Mouse (Mus musculus): ENCODE data around the gene Aldh3a2. TPM values are rescaled to one million over a fixed set of nuclear protein-coding genes. Genes with fewer than 3 reads are reported as not detected.
A peak's percentile ranks its signal among the peaks of the same experiment; 100 is the strongest.
"Not testable (repeated sequence)": the region's sequence is repeated elsewhere in the genome, so short reads cannot be mapped to it uniquely, and the experiment has no call there.

Gene Aldh3a2
- 47.5 and 53.0 TPM in 2 replicates for polyA plus RNA-seq (2014; fragmentation: Nextera tagmentation; extraction: Ambion mirVana)

GRCm38 (mm10) chr11:61266551-61267533, at the start of gene Aldh3a2:
Gene Aldh3a2 (minus strand): TSS chr11:61267464.
- H3K4me3 ChIP-seq (ENCODE audit: low read depth, low read length) = peak within 1 kb of the TSS; percentile 86
- ATAC-seq (ENCODE audit: insufficient number of reproducible peaks, insufficient read depth, low FRiP score, low read depth) = peak; percentile 98
- under 1% methylated on average over 51 of the region's 58 CpGs for WGBS

GRCm38 (mm10) chr11:61316864-61317263, 49.6 kb upstream of the Aldh3a2 start:
- 49% methylated on average over 2 of the region's 2 CpGs for WGBS
- H3K27ac ChIP-seq (ENCODE audit: low read length) = no peak overlapping the region
- no peak for ATAC-seq (ENCODE audit: insufficient number of reproducible peaks, insufficient read depth, low FRiP score, low read depth)
- H3K36me3 ChIP-seq (ENCODE audit: control insufficient read depth, insufficient read depth, low read length) = no peaks in the 10 kb centered on the region
- H3K9me3 ChIP-seq (ENCODE audit: control insufficient read depth, low read depth, low read length) = no peaks in the 10 kb centered on the region
- no peaks in the 10 kb centered on the region for H3K27me3 ChIP-seq (ENCODE audit: control insufficient read depth, insufficient read depth, low read length)
- H3K4me2 ChIP-seq (replicated peaks; ENCODE audit: low read depth, low read length) = no peak overlapping the region
- H3K9ac ChIP-seq (replicated peaks; ENCODE audit: low read depth, low read length) = no peak overlapping the region
- no peak overlapping the region for H3K4me3 ChIP-seq (ENCODE audit: low read depth, low read length)
- H3K4me1 ChIP-seq (ENCODE audit: control insufficient read depth, insufficient read depth, low read length) = no peaks in the 10 kb centered on the region

More at GRCm38 (mm10) chr11:61266551-61267533, at the start of gene Aldh3a2:
- peak within 1 kb of the TSS; percentile 65 for H3K4me2 ChIP-seq (replicated peaks; ENCODE audit: low read depth, low read length)
- peak within 1 kb of the TSS; percentile 96 for H3K27ac ChIP-seq (ENCODE audit: low read length)
- no peaks in the 10 kb centered on the region for H3K4me1 ChIP-seq (ENCODE audit: control insufficient read depth, insufficient read depth, low read length)
- H3K9ac ChIP-seq (replicated peaks; ENCODE audit: low read depth, low read length) = peak within 1 kb of the TSS; percentile 47
- no peaks in the 10 kb centered on the region for H3K9me3 ChIP-seq (ENCODE audit: control insufficient read depth, low read depth, low read length)
- peaks cover 16% of the 10 kb centered on the region for H3K36me3 ChIP-seq (ENCODE audit: control insufficient read depth, insufficient read depth, low read length)
- no peaks in the 10 kb centered on the region for H3K27me3 ChIP-seq (ENCODE audit: control insufficient read depth, insufficient read depth, low read length)

- 61% methylated on average over 7 of the region's 7 CpGs for WGBS
- Histone ChIP-seq H3K9me3 (ENCODE audit: control insufficient read depth, low read depth, low read length) (peaks cover 6% of the 10 kb centered on the region; the same call in 1 of the 2 replicates), H3K9ac (replicated peaks; ENCODE audit: low read depth, low read length) (no peak overlapping the region), H3K27me3 (ENCODE audit: control insufficient read depth, insufficient read depth, low read length) (no peaks in the 10 kb centered on the region), H3K27ac (ENCODE audit: low read length) (no peak overlapping the region), H3K36me3 (ENCODE audit: control insufficient read depth, insufficient read depth, low read length) (no peaks in the 10 kb centered on the region), H3K4me1 (ENCODE audit: control insufficient read depth, insufficient read depth, low read length) (no peaks in the 10 kb centered on the region), H3K4me3 (ENCODE audit: low read depth, low read length) (no peak overlapping the region), H3K4me2 (replicated peaks; ENCODE audit: low read depth, low read length) (no peak overlapping the region)
- no peak for ATAC-seq (ENCODE audit: insufficient number of reproducible peaks, insufficient read depth, low FRiP score, low read depth)
Measured at GRCm38 (mm10) chr11:61310321-61310720, 43.1 kb upstream of the Aldh3a2 start.

GRCm38 (mm10) chr11:61309831-61310230, 42.6 kb upstream of the Aldh3a2 start:
- H3K4me2 ChIP-seq (replicated peaks; ENCODE audit: low read depth, low read length) = no peak overlapping the region

GRCm38 (mm10) chr11:61307795-61308194, 40.5 kb upstream of the Aldh3a2 start:
- 41% methylated on average over 7 of the region's 7 CpGs for WGBS
- Histone ChIP-seq H3K27me3 (ENCODE audit: control insufficient read depth, insufficient read depth, low read length) (no peaks in the 10 kb centered on the region), H3K36me3 (ENCODE audit: control insufficient read depth, insufficient read depth, low read length) (no peaks in the 10 kb centered on the region), H3K9me3 (ENCODE audit: control insufficient read depth, low read depth, low read length) (peaks cover 7% of the 10 kb centered on the region; the same call in 1 of the 2 replicates), H3K27ac (ENCODE audit: low read length) (no peak overlapping the region), H3K4me2 (replicated peaks; ENCODE audit: low read depth, low read length) (no peak overlapping the region), H3K4me1 (ENCODE audit: control insufficient read depth, insufficient read depth, low read length) (no peaks in the 10 kb centered on the region), H3K4me3 (ENCODE audit: low read depth, low read length) (no peak overlapping the region), H3K9ac (replicated peaks; ENCODE audit: low read depth, low read length) (no peak overlapping the region)
- ATAC-seq (ENCODE audit: insufficient number of reproducible peaks, insufficient read depth, low FRiP score, low read depth) = no peak

More at GRCm38 (mm10) chr11:61309831-61310230, 42.6 kb upstream of the Aldh3a2 start:
- no peak overlapping the region for H3K4me3 ChIP-seq (ENCODE audit: low read depth, low read length)
- H3K36me3 ChIP-seq (ENCODE audit: control insufficient read depth, insufficient read depth, low read length) = no peaks in the 10 kb centered on the region
- H3K27me3 ChIP-seq (ENCODE audit: control insufficient read depth, insufficient read depth, low read length) = no peaks in the 10 kb centered on the region
- H3K9ac ChIP-seq (replicated peaks; ENCODE audit: low read depth, low read length) = no peak overlapping the region
- H3K9me3 ChIP-seq (ENCODE audit: control insufficient read depth, low read depth, low read length) = peaks cover 7% of the 10 kb centered on the region; the same call in 1 of the 2 replicates
- no peaks in the 10 kb centered on the region for H3K4me1 ChIP-seq (ENCODE audit: control insufficient read depth, insufficient read depth, low read length)
- no peak for ATAC-seq (ENCODE audit: insufficient number of reproducible peaks, insufficient read depth, low FRiP score, low read depth)
- H3K27ac ChIP-seq (ENCODE audit: low read length) = no peak overlapping the region
- WGBS = 58% methylated on average over 12 of the region's 12 CpGs

- Histone ChIP-seq H3K27me3 (ENCODE audit: control insufficient read depth, insufficient read depth, low read length) (no peaks in the 10 kb centered on the region), H3K27ac (ENCODE audit: low read length) (no peak overlapping the region), H3K4me2 (replicated peaks; ENCODE audit: low read depth, low read length) (no peak overlapping the region), H3K4me1 (ENCODE audit: control insufficient read depth, insufficient read depth, low read length) (peaks cover 8% of the 10 kb centered on the region; the same call in 1 of the 2 replicates), H3K9me3 (ENCODE audit: control insufficient read depth, low read depth, low read length) (peaks cover 7% of the 10 kb centered on the region; the same call in 1 of the 2 replicates), H3K36me3 (ENCODE audit: control insufficient read depth, insufficient read depth, low read length) (no peaks in the 10 kb centered on the region), H3K4me3 (ENCODE audit: low read depth, low read length) (no peak overlapping the region), H3K9ac (replicated peaks; ENCODE audit: low read depth, low read length) (no peak overlapping the region)
- WGBS = 79% methylated on average over 4 of the region's 4 CpGs
- no peak for ATAC-seq (ENCODE audit: insufficient number of reproducible peaks, insufficient read depth, low FRiP score, low read depth)
Measured at GRCm38 (mm10) chr11:61305377-61305776, 38.1 kb upstream of the Aldh3a2 start.

- H3K9me3 ChIP-seq (ENCODE audit: control insufficient read depth, low read depth, low read length); H3K4me2 ChIP-seq (replicated peaks; ENCODE audit: low read depth, low read length); H3K9ac ChIP-seq (replicated peaks; ENCODE audit: low read depth, low read length); H3K36me3 ChIP-seq (ENCODE audit: control insufficient read depth, insufficient read depth, low read length); H3K4me3 ChIP-seq (ENCODE audit: low read depth, low read length); ATAC-seq (ENCODE audit: insufficient number of reproducible peaks, insufficient read depth, low FRiP score, low read depth); H3K27me3 ChIP-seq (ENCODE audit: control insufficient read depth, insufficient read depth, low read length); H3K27ac ChIP-seq (ENCODE audit: low read length): not testable (repeated sequence)
- 90% methylated on average over 6 of the region's 10 CpGs for WGBS
- H3K4me1 ChIP-seq (ENCODE audit: control insufficient read depth, insufficient read depth, low read length) = peaks cover 10% of the 10 kb centered on the region; the same call in 1 of the 2 replicates
Measured at GRCm38 (mm10) chr11:61304535-61304934, 37.3 kb upstream of the Aldh3a2 start.

GRCm38 (mm10) chr11:61300716-61301392, 33.6 kb upstream of the Aldh3a2 start:
- Histone ChIP-seq H3K9me3 (ENCODE audit: control insufficient read depth, low read depth, low read length) (peaks cover 6% of the 10 kb centered on the region; the same call in 1 of the 2 replicates), H3K27ac (ENCODE audit: low read length) (no peak overlapping the region), H3K9ac (replicated peaks; ENCODE audit: low read depth, low read length) (no peak overlapping the region; the same call in 1 of the 2 replicates), H3K4me3 (ENCODE audit: low read depth, low read length) (no peak overlapping the region), H3K4me1 (ENCODE audit: control insufficient read depth, insufficient read depth, low read length) (peaks cover 10% of the 10 kb centered on the region; the same call in 1 of the 2 replicates), H3K4me2 (replicated peaks; ENCODE audit: low read depth, low read length) (peak overlapping the region; percentile 19), H3K36me3 (ENCODE audit: control insufficient read depth, insufficient read depth, low read length) (no peaks in the 10 kb centered on the region), H3K27me3 (ENCODE audit: control insufficient read depth, insufficient read depth, low read length) (no peaks in the 10 kb centered on the region)
- WGBS = 23% methylated on average over 12 of the region's 16 CpGs
- ATAC-seq (ENCODE audit: insufficient number of reproducible peaks, insufficient read depth, low FRiP score, low read depth) = peak; percentile 63; the same call in 1 of the 2 replicates

All from stomach, embryonic 14.5 days (tissue).